Mouse (Mus musculus): Measurements from ENCODE around the gene Trank1.

Gene Trank1

GRCm38 (mm10) chr9:111428698-111429362 lies 117.3 kb downstream of the Trank1 start:
- peak; percentile 33 for DNase-seq

GRCm38 (mm10) chr9:111429363-111429750 lies 117.8 kb downstream of the Trank1 start:
- peak; percentile 22 for DNase-seq

GRCm38 (mm10) chr9:111435429-111435828 lies 123.9 kb downstream of the Trank1 start:
- DNase-seq = no peak

- peak; percentile 28 for DNase-seq
Measured at GRCm38 (mm10) chr9:111438904-111439835, 127.6 kb downstream of the Trank1 start, which contains the start of gene Dclk3. Dclk3 (plus strand) TSS chr9:111439081.

GRCm38 (mm10) chr9:111439836-111440201 lies 128.3 kb downstream of the Trank1 start:
- no peak for DNase-seq

- no peak for DNase-seq
Measured at GRCm38 (mm10) chr9:111440446-111440845, 128.9 kb downstream of the Trank1 start.

- no peak for DNase-seq
Measured at GRCm38 (mm10) chr9:111441151-111441550, 129.6 kb downstream of the Trank1 start.
